Mouse (Mus musculus) left cerebral cortex, adult 2 months (tissue): ENCODE measurements at regions not wholly inside any gene's neighbourhood (a gene's known extent, or its start where the extent isn't known, plus 50 kb on each side); places are given as distances from the start of the nearest gene placed in this dataset.

Experiments
- DNase-seq, 2 experiments: peaks; one replicate each; pipeline ENCODE4 v3.0.0; 2021 to 2022; ENCODE audit warnings: low spot score in 2 of 2, mixed read lengths in 1 of 2; ENCODE audit errors: extremely low spot score in 1 of 2
- H3K27ac ChIP-seq: fragments of 200-600 bp; 2 replicates; pipeline ENCODE4 v1.8.1; 2022
- H3K4me3 ChIP-seq: fragments of 200-600 bp; 2 replicates; pipeline ENCODE4 v1.8.1; 2022
- CTCF ChIP-seq: fragments of 200-600 bp; IDR thresholded peaks from 2 replicates; pipeline ENCODE4 v1.8.1; 2022; ENCODE audit warnings: antibody characterized with exemption, mild to moderate bottlenecking, moderate library complexity
- intact Hi-C: fragments of 180-260 bp; cut with DNase I; formaldehyde crosslinking; loops from one replicate; pipeline ENCODE4 v1.15.1; 2025

- intact Hi-C loops = loop anchor here (1.0 kb wide), 1 partner anchor 84 kb away; no protein-coding TSS in a partner anchor
- peak; percentile 68 for TF ChIP-seq CTCF
- H3K4me3 ChIP-seq = no peak overlapping the region
- no peak overlapping the region for H3K27ac ChIP-seq
- no peak for DNase-seq
Measured at GRCm38 (mm10) chr9:116511450-116511849, 336.3 kb upstream of the Tgfbr2 start.

- no peak for DNase-seq
- no peak for TF ChIP-seq CTCF
- Histone ChIP-seq H3K4me3 (no peak overlapping the region), H3K27ac (no peak overlapping the region)
- intact Hi-C loops = no loop called here
Measured at GRCm38 (mm10) chr9:116507756-116508155, 332.6 kb upstream of the Tgfbr2 start.

GRCm38 (mm10) chr9:116502831-116503230 lies 327.7 kb upstream of the Tgfbr2 start:
- intact Hi-C loops = no loop called here
- TF ChIP-seq CTCF = no peak
- Histone ChIP-seq H3K27ac (no peak overlapping the region), H3K4me3 (no peak overlapping the region)
- DNase-seq = peak; percentile 11 to 26

GRCm38 (mm10) chr9:116500951-116501350 lies 325.8 kb upstream of the Tgfbr2 start:
- no peak for TF ChIP-seq CTCF
- DNase-seq = no peak
- H3K27ac ChIP-seq = no peak overlapping the region
- intact Hi-C loops = no loop called here
- no peak overlapping the region for H3K4me3 ChIP-seq

- peak; percentile 19 for TF ChIP-seq CTCF
- Histone ChIP-seq H3K27ac (no peak overlapping the region), H3K4me3 (no peak overlapping the region)
- DNase-seq = no peak
- intact Hi-C loops = no loop called here
Measured at GRCm38 (mm10) chr9:116491227-116491626, 316.1 kb upstream of the Tgfbr2 start.

GRCm38 (mm10) chr9:116489787-116490186 lies 314.6 kb upstream of the Tgfbr2 start:
- no peak overlapping the region for H3K4me3 ChIP-seq
- intact Hi-C loops = no loop called here
- H3K27ac ChIP-seq = no peak overlapping the region
- DNase-seq = peak in 1 of 2 experiments; percentile 36
- peak; percentile 58 for TF ChIP-seq CTCF

GRCm38 (mm10) chr9:116489273-116489672 lies 314.1 kb upstream of the Tgfbr2 start:
- no peak for TF ChIP-seq CTCF
- H3K4me3 ChIP-seq = no peak overlapping the region
- no peak overlapping the region for H3K27ac ChIP-seq
- intact Hi-C loops = no loop called here
- DNase-seq = peak; percentile 22 to 29

- H3K27ac ChIP-seq = no peak overlapping the region
- TF ChIP-seq CTCF = no peak
- no peak overlapping the region for H3K4me3 ChIP-seq
- no peak for DNase-seq
- intact Hi-C loops = no loop called here
Measured at GRCm38 (mm10) chr9:116477309-116477708, 302.1 kb upstream of the Tgfbr2 start.

GRCm38 (mm10) chr9:116475206-116475955 lies 300.2 kb upstream of the Tgfbr2 start:
- no peak for DNase-seq
- Histone ChIP-seq H3K27ac (no peak overlapping the region), H3K4me3 (no peak overlapping the region)
- intact Hi-C loops = no loop called here
- no peak for TF ChIP-seq CTCF

GRCm38 (mm10) chr9:116472855-116473254 lies 297.7 kb upstream of the Tgfbr2 start:
- TF ChIP-seq CTCF = no peak; the same call in 1 of the 2 replicates
- intact Hi-C loops = no loop called here
- Histone ChIP-seq H3K4me3 (no peak overlapping the region), H3K27ac (no peak overlapping the region)
- no peak for DNase-seq

- DNase-seq = peak in 1 of 2 experiments; percentile 10
- Histone ChIP-seq H3K27ac (no peak overlapping the region), H3K4me3 (no peak overlapping the region)
- TF ChIP-seq CTCF = no peak
- intact Hi-C loops = no loop called here
Measured at GRCm38 (mm10) chr9:116468569-116469250, 293.6 kb upstream of the Tgfbr2 start.

- intact Hi-C loops = no loop called here
- Histone ChIP-seq H3K4me3 (no peak overlapping the region), H3K27ac (no peak overlapping the region)
- DNase-seq = no peak
- TF ChIP-seq CTCF = no peak
Measured at GRCm38 (mm10) chr9:116466336-116466735, 291.2 kb upstream of the Tgfbr2 start.
